Mouse (Mus musculus) thymus, adult 2 months (tissue): ENCODE data around the gene Cebpb. TPM values are rescaled to one million over a fixed set of nuclear protein-coding genes. Genes with fewer than 3 reads are reported as not detected.

Experiments used
- DNase-seq: peaks from one replicate; pipeline ENCODE4 v3.0.0; 2021
- H3K27ac ChIP-seq: fragments of 200-500 bp; 2 replicates; pipeline ENCODE4 v1.5.1; 2012; ENCODE audit warnings: low read length, control low read depth; ENCODE audit not compliant: control insufficient read depth, insufficient read depth
- H3K27me3 ChIP-seq: fragments of 200-500 bp; 2 replicates; pipeline ENCODE4 v1.6.1; 2012; ENCODE audit warnings: mild to moderate bottlenecking, low read length, moderate library complexity, mixed read lengths; ENCODE audit not compliant: control insufficient read depth, insufficient read depth
- H3K36me3 ChIP-seq: fragments of 200-500 bp; 2 replicates; pipeline ENCODE4 v1.6.1; 2012; ENCODE audit warnings: mild to moderate bottlenecking, low read length, moderate library complexity; ENCODE audit not compliant: control insufficient read depth, insufficient read depth
- H3K4me1 ChIP-seq: fragments of 200-500 bp; replicated peaks from 2 replicates; pipeline ENCODE4 v1.6.1; 2012; ENCODE audit warnings: low read length; ENCODE audit not compliant: control insufficient read depth, insufficient read depth
- H3K4me3 ChIP-seq: fragments of 200-500 bp; 2 replicates; pipeline ENCODE4 v1.5.1; 2012; ENCODE audit warnings: mild to moderate bottlenecking, low read length, control low read depth, moderate library complexity; ENCODE audit not compliant: control insufficient read depth, insufficient read depth
- CTCF ChIP-seq: fragments of 200-500 bp; IDR thresholded peaks from 2 replicates; pipeline ENCODE4 v1.5.1; 2012; ENCODE audit warnings: mild to moderate bottlenecking, control low read depth, low read length, moderate library complexity, borderline replicate concordance; ENCODE audit not compliant: control insufficient read depth, poor library complexity, insufficient read depth; ENCODE audit errors: extremely low read depth
- POLR2A ChIP-seq: fragments of 200-500 bp; IDR thresholded peaks from 2 replicates; pipeline ENCODE4 v1.6.1; 2012; ENCODE audit warnings: mild to moderate bottlenecking, low read length, control low read depth, moderate library complexity; ENCODE audit not compliant: control insufficient read depth, poor library complexity, insufficient read depth; ENCODE audit errors: extremely low read depth
- WGBS: fragments of 180-500 bp; shearing (Covaris S2); methylation state at CpG from one replicate; pipeline ENCODE4 v1.1.7; 2018; 5-methylcytosine and 5-hydroxymethylcytosine counted together
- polyA plus RNA-seq: library from polyadenylated mRNA; depleted of rRNA; stranded (reverse); fragments of >200 nt; gene quantifications from 2 replicates; pipeline ENCODE4 v1.2.3, GENCODE M21; 2012

Gene Cebpb
- polyA plus RNA-seq, 1 experiment: 69.6 TPM

- Histone ChIP-seq H3K4me1 (peaks cover 18% of the 10 kb centered on the region), H3K27ac (no peak overlapping the region), H3K36me3 (no peaks in the 10 kb centered on the region), H3K27me3 (no peaks in the 10 kb centered on the region; the same call in 1 of the 2 replicates), H3K4me3 (no peak overlapping the region)
- no peak for TF ChIP-seq CTCF
- no peak for TF ChIP-seq POLR2A
- no peak for DNase-seq
- WGBS: 93% methylated on average over 14 of the region's 14 CpGs
These were observed 6.8 kb downstream of the Cebpb start for GRCm38 (mm10) chr2:167695491-167695890.

- Histone ChIP-seq H3K27ac (no peak overlapping the region), H3K27me3 (no peaks in the 10 kb centered on the region), H3K36me3 (no peaks in the 10 kb centered on the region), H3K4me3 (no peak overlapping the region), H3K4me1 (peaks cover 22% of the 10 kb centered on the region)
- no peak for DNase-seq
- 85% methylated on average over 7 of the region's 7 CpGs for WGBS
- TF ChIP-seq CTCF (no peak), POLR2A (no peak)
These were observed 7.4 kb downstream of the Cebpb start for GRCm38 (mm10) chr2:167696143-167696542.

- H3K36me3 ChIP-seq: no peaks in the 10 kb centered on the region
- H3K27ac ChIP-seq: peak overlapping the region; percentile 83; the same call in 1 of the 2 replicates
- TF ChIP-seq CTCF: no peak
- TF ChIP-seq POLR2A: 0 out of 2 replicates have a peak, but pooled peaks have one; percentile 17
- H3K4me1 ChIP-seq: peaks cover 37% of the 10 kb centered on the region
- no peaks in the 10 kb centered on the region for H3K27me3 ChIP-seq
- peak; percentile 53 for DNase-seq
- 2% methylated on average over 5 of the region's 5 CpGs for WGBS
- peak overlapping the region; percentile 34 for H3K4me3 ChIP-seq
These were observed 9.2 kb downstream of the Cebpb start for GRCm38 (mm10) chr2:167697902-167698301.

- no peak for DNase-seq
- Histone ChIP-seq H3K27me3 (no peaks in the 10 kb centered on the region), H3K36me3 (no peaks in the 10 kb centered on the region), H3K27ac (no peak overlapping the region), H3K4me3 (no peak overlapping the region), H3K4me1 (peaks cover 37% of the 10 kb centered on the region)
- TF ChIP-seq CTCF (no peak), POLR2A (no peak)
- WGBS: 90% methylated on average over 5 of the region's 5 CpGs
These were observed 11.3 kb downstream of the Cebpb start for GRCm38 (mm10) chr2:167700018-167700417.

- H3K27ac ChIP-seq: peak overlapping the region; percentile 34
- H3K4me3 ChIP-seq: no peak overlapping the region
- WGBS: 13% methylated on average over 5 of the region's 5 CpGs
- TF ChIP-seq CTCF (no peak), POLR2A (no peak)
- H3K4me1 ChIP-seq: peaks cover 37% of the 10 kb centered on the region
- DNase-seq: no peak
- no peaks in the 10 kb centered on the region for H3K36me3 ChIP-seq
- no peaks in the 10 kb centered on the region for H3K27me3 ChIP-seq
These were observed 12.8 kb downstream of the Cebpb start for GRCm38 (mm10) chr2:167701472-167701871.

- H3K4me1 ChIP-seq: peaks cover 37% of the 10 kb centered on the region
- no peaks in the 10 kb centered on the region for H3K36me3 ChIP-seq
- WGBS: 82% methylated on average over 6 of the region's 6 CpGs
- no peak for DNase-seq
- H3K27me3 ChIP-seq: no peaks in the 10 kb centered on the region
- TF ChIP-seq POLR2A (no peak), CTCF (no peak)
- H3K4me3 ChIP-seq: no peak overlapping the region
- peak overlapping the region; percentile 34 for H3K27ac ChIP-seq
These were observed 13.4 kb downstream of the Cebpb start for GRCm38 (mm10) chr2:167702126-167702525.

GRCm38 (mm10) chr2:167704409-167704808, 15.7 kb downstream of the Cebpb start:
- H3K27ac ChIP-seq: no peak overlapping the region
- peaks cover 38% of the 10 kb centered on the region for H3K4me1 ChIP-seq
- H3K36me3 ChIP-seq: no peaks in the 10 kb centered on the region
- no peaks in the 10 kb centered on the region for H3K27me3 ChIP-seq
- no peak overlapping the region for H3K4me3 ChIP-seq
- DNase-seq: no peak
- no peak for TF ChIP-seq POLR2A
- TF ChIP-seq CTCF: no peak
- over 99% methylated on average over 4 of the region's 4 CpGs for WGBS
